17 mouse cellular contexts compared by ENCODE assay signal in the genomic region with DNA sequence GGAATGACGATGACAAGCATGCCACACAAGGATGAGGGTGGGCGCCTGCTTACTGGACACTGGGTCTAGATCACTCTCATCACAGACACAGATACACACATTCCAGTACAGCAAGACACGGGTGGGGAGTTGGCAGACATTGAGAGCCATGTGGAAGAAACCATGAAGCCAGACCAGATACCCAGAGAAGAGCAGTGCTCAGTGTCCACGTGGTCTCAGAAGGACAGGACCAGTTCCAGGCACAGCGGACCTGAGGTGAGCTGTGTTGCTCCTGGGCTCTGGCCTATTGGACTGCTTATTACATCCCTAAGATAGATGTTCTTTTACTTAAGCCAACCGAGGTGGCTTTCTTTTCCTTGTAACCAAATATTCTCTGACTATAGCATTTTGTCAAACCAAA.
DNase-seq lines count a peak whose midpoint lies in the region; ATAC-seq and TF ChIP-seq lines count a peak whose summit lies in the region.
"Had no signal": no experiment of that assay in that cellular context is flagged by ENCODE, and none has a peak within 500 bp of the region (broad histone marks: within the 10 kb centered on the region; RNA-seq: fewer than 3 reads in every experiment).

No protein-coding gene starts in this region.

- no peak for DNase-seq in heart, adult 2 months
- DNase-seq in heart, postnatal 4 days = no peak
- no peak for DNase-seq in midbrain, embryonic 11.5 days (ENCODE audit: low spot score, missing footprints)
- no peak for DNase-seq in midbrain, embryonic 14.5 days
- DNase-seq in skeletal muscle tissue, adult 2 months (ENCODE audit: low read depth, low spot score) = peak; percentile 57
- DNase-seq in layer of hippocampus, adult 9-11 months = no peak
- DNase-seq in layer of hippocampus, postnatal 10 days (ENCODE audit: low spot score in 2 of 2) = no peak
- DNase-seq: kidney, adult 9 months; kidney, postnatal 25 days; liver, embryonic 13.5 days; lung, postnatal 4 days had no signal

- H3K9ac ChIP-seq in heart, adult 2 months (ENCODE audit: low read depth, low read length) = no peak overlapping the region
- H3K9ac ChIP-seq in midbrain, embryonic 12.5 days (replicated peaks) = no peak overlapping the region
- no peak overlapping the region for H3K9ac ChIP-seq in midbrain, embryonic 11.5 days (ENCODE audit: low read length)
- H3K9ac ChIP-seq in midbrain, embryonic 14.5 days (replicated peaks; ENCODE audit: low read length) = no peak overlapping the region
- H3K9ac ChIP-seq: embryonic facial prominence, embryonic 12.5 days; limb, embryonic 13.5 days; liver, embryonic 13.5 days; lung, embryonic 15.5 days had no signal

- no peak for TF ChIP-seq EP300 in heart, adult 2 months (IDR thresholded peaks at IDR 0.05; ENCODE audit: insufficient read depth, low read depth, low read length)

- peaks cover 8% of the 10 kb centered on the region for H3K36me3 ChIP-seq in heart, adult 2 months (ENCODE audit: control insufficient read depth, insufficient read depth, low read length)
- peaks cover 19% of the 10 kb centered on the region for H3K36me3 ChIP-seq in midbrain, embryonic 12.5 days
- H3K36me3 ChIP-seq in midbrain, embryonic 11.5 days (ENCODE audit: control insufficient read depth, insufficient read depth, low read length) = peaks cover 10% of the 10 kb centered on the region
- no peaks in the 10 kb centered on the region for H3K36me3 ChIP-seq in midbrain, embryonic 14.5 days (ENCODE audit: control insufficient read depth, insufficient read depth, low read length)

- peaks cover 5% of the 10 kb centered on the region for H3K79me2 ChIP-seq in heart, adult 2 months (replicated peaks; ENCODE audit: control insufficient read depth, insufficient read depth, low read length)

- 73% methylated on average over 6 of the region's 6 CpGs for WGBS in heart, adult 2 months
- 94% methylated on average over 6 of the region's 6 CpGs for WGBS in midbrain, embryonic 12.5 days
- 94% methylated on average over 6 of the region's 6 CpGs for WGBS in midbrain, embryonic 11.5 days
- 92% methylated on average over 6 of the region's 6 CpGs for WGBS in midbrain, embryonic 14.5 days

- H3K27ac ChIP-seq in heart, adult 2 months = peak overlapping the region; percentile 73
- H3K27ac ChIP-seq in midbrain, embryonic 12.5 days (replicated peaks) = peak overlapping the region; percentile 35
- H3K27ac ChIP-seq in midbrain, embryonic 11.5 days (ENCODE audit: low read depth, low read length) = no peak overlapping the region
- H3K27ac ChIP-seq in midbrain, embryonic 14.5 days (replicated peaks; ENCODE audit: low read depth, low read length) = 0 out of 2 replicates have a peak overlapping the region, but pooled peaks have one; percentile 39
- H3K27ac ChIP-seq: embryonic facial prominence, embryonic 12.5 days; heart, embryonic 10.5 days; limb, embryonic 13.5 days; liver, embryonic 13.5 days; lung, embryonic 15.5 days had no signal

- peaks cover 18% of the 10 kb centered on the region for H3K4me1 ChIP-seq in heart, adult 2 months (ENCODE audit: control insufficient read depth, insufficient read depth, low read length)
- peaks cover 52% of the 10 kb centered on the region for H3K4me1 ChIP-seq in midbrain, embryonic 12.5 days
- peaks cover 17% of the 10 kb centered on the region for H3K4me1 ChIP-seq in midbrain, embryonic 11.5 days (ENCODE audit: control insufficient read depth, insufficient read depth, low read length)
- H3K4me1 ChIP-seq in midbrain, embryonic 14.5 days (ENCODE audit: control insufficient read depth, insufficient read depth, low read length) = peaks cover 37% of the 10 kb centered on the region
- H3K4me1 ChIP-seq: embryonic facial prominence, embryonic 12.5 days had no signal

- intact Hi-C loops in heart, adult 2 months (cut with DNase I) = no loop called here

- no peak for TF ChIP-seq CTCF in heart, adult 2 months (IDR thresholded peaks at IDR 0.05)

- H3K4me2 ChIP-seq in midbrain, embryonic 12.5 days (replicated peaks) = no peak overlapping the region
- no peak overlapping the region for H3K4me2 ChIP-seq in midbrain, embryonic 11.5 days
- H3K4me2 ChIP-seq in midbrain, embryonic 14.5 days (ENCODE audit: low read length) = no peak overlapping the region
- H3K4me2 ChIP-seq: embryonic facial prominence, embryonic 12.5 days; limb, embryonic 13.5 days; liver, embryonic 13.5 days; lung, embryonic 15.5 days had no signal

- no peak for TF ChIP-seq POLR2A in heart, adult 2 months (IDR thresholded peaks at IDR 0.05; ENCODE audit: insufficient read depth, low read depth, low read length)

- H3K27me3 ChIP-seq in heart, adult 2 months (ENCODE audit: control insufficient read depth, insufficient read depth, low read length) = no peaks in the 10 kb centered on the region
- H3K27me3 ChIP-seq in midbrain, embryonic 12.5 days = no peaks in the 10 kb centered on the region
- no peaks in the 10 kb centered on the region for H3K27me3 ChIP-seq in midbrain, embryonic 11.5 days (ENCODE audit: control insufficient read depth, insufficient read depth, low read length)
- H3K27me3 ChIP-seq in midbrain, embryonic 14.5 days (ENCODE audit: control insufficient read depth, insufficient read depth, low read length) = no peaks in the 10 kb centered on the region
- H3K27me3 ChIP-seq: embryonic facial prominence, embryonic 12.5 days; limb, embryonic 13.5 days; liver, embryonic 13.5 days; lung, embryonic 15.5 days had no signal

- no peak overlapping the region for H3K4me3 ChIP-seq in heart, adult 2 months
- H3K4me3 ChIP-seq in midbrain, embryonic 12.5 days = no peak overlapping the region
- no peak overlapping the region for H3K4me3 ChIP-seq in midbrain, embryonic 11.5 days (ENCODE audit: low read depth, low read length)
- H3K4me3 ChIP-seq in midbrain, embryonic 14.5 days (replicated peaks; ENCODE audit: low read depth, low read length) = no peak overlapping the region
- H3K4me3 ChIP-seq: embryonic facial prominence, embryonic 12.5 days; erythroblast, embryonic 14.5 days; heart, embryonic 10.5 days; limb, embryonic 13.5 days; liver, embryonic 13.5 days; lung, embryonic 15.5 days had no signal

- no peaks in the 10 kb centered on the region for H3K9me3 ChIP-seq in midbrain, embryonic 12.5 days
- no peaks in the 10 kb centered on the region for H3K9me3 ChIP-seq in midbrain, embryonic 11.5 days (ENCODE audit: control insufficient read depth, low read length)
- H3K9me3 ChIP-seq in midbrain, embryonic 14.5 days (ENCODE audit: control insufficient read depth, low read length) = no peaks in the 10 kb centered on the region
- H3K9me3 ChIP-seq: embryonic facial prominence, embryonic 12.5 days; heart, embryonic 10.5 days; liver, embryonic 13.5 days; lung, embryonic 15.5 days had no signal

- no peak for ATAC-seq in midbrain, embryonic 12.5 days (ENCODE audit: low FRiP score, low read depth)
- no peak for ATAC-seq in midbrain, embryonic 11.5 days (ENCODE audit: low FRiP score)
- no peak for ATAC-seq in midbrain, embryonic 14.5 days (ENCODE audit: low FRiP score, low TSS enrichment)
